Mouse (Mus musculus): Measurements from ENCODE around the gene Pax7.

GRCm38 (mm10) chr4:139819411-139820030 lies 13.8 kb downstream of the Pax7 start:
- TF ChIP-seq CTCF (IDR thresholded peaks at IDR 0.05) (no peak), EP300 (IDR thresholded peaks at IDR 0.05) (no peak)

All from lung, postnatal 0 days (tissue).